Mouse (Mus musculus) heart, adult 2 months (tissue): ENCODE data around the gene Zar1. TPM values are rescaled to one million over a fixed set of nuclear protein-coding genes. Genes with fewer than 3 reads are reported as not detected.

Source experiments
- DNase-seq, 2 experiments: peaks; one replicate each; pipeline ENCODE4 v3.0.0; 2021
- H3K27ac ChIP-seq: fragments of 200-600 bp; 2 replicates; pipeline ENCODE4 v1.8.1; 2022
- H3K27me3 ChIP-seq: fragments of 200-500 bp; 2 replicates; pipeline ENCODE4 v1.6.1; 2012; ENCODE audit warnings: mild to moderate bottlenecking, low read length, inconsistent platforms, mixed read lengths; ENCODE audit not compliant: control insufficient read depth, insufficient read depth
- H3K36me3 ChIP-seq: fragments of 200-500 bp; 2 replicates; pipeline ENCODE4 v1.6.1; 2012; ENCODE audit warnings: low read length, inconsistent platforms; ENCODE audit not compliant: control insufficient read depth, insufficient read depth
- H3K4me1 ChIP-seq: fragments of 200-500 bp; 2 replicates; pipeline ENCODE4 v1.6.1; 2011; ENCODE audit warnings: low read length; ENCODE audit not compliant: control insufficient read depth, insufficient read depth
- H3K4me3 ChIP-seq: fragments of 200-600 bp; 2 replicates; pipeline ENCODE4 v1.8.1; 2022
- H3K79me2 ChIP-seq: fragments of 200-500 bp; replicated peaks from 2 replicates; pipeline ENCODE4 v1.6.1; 2012; ENCODE audit warnings: mild to moderate bottlenecking, inconsistent platforms, low read length, moderate library complexity, mixed read lengths; ENCODE audit not compliant: control insufficient read depth, insufficient read depth
- H3K9ac ChIP-seq: fragments of 200-500 bp; 2 replicates; pipeline ENCODE4 v1.6.1; 2012; ENCODE audit warnings: low read depth, mild to moderate bottlenecking, control low read depth, inconsistent platforms, low read length, mixed read lengths
- CTCF ChIP-seq: fragments of 200-600 bp; IDR thresholded peaks from 2 replicates; pipeline ENCODE4 v1.8.1; 2022; ENCODE audit warnings: antibody characterized with exemption, mild to moderate bottlenecking, moderate library complexity
- POLR2A ChIP-seq: fragments of 200-500 bp; IDR thresholded peaks from 2 replicates; pipeline ENCODE4 v1.6.1; 2011; ENCODE audit warnings: mild to moderate bottlenecking, low read depth, low read length, control low read depth; ENCODE audit not compliant: insufficient read depth
- WGBS: fragments of 180-500 bp; shearing (Covaris S2); methylation state at CpG from one replicate; pipeline ENCODE4 v1.1.7; 2018; 5-methylcytosine and 5-hydroxymethylcytosine counted together
- intact Hi-C: fragments of 180-260 bp; cut with DNase I; formaldehyde crosslinking; loops from one replicate; pipeline ENCODE4 v1.15.1; 2025
- polyA plus RNA-seq: library from polyadenylated mRNA; depleted of rRNA; stranded (reverse); fragments of >200 nt; gene quantifications from 2 replicates; pipeline ENCODE4 v1.2.3, GENCODE M21; 2012; rRNA removed
- total RNA-seq, 2 experiments: library from RNA; stranded (reverse); gene quantifications; 2 replicates each; pipeline ENCODE4 v1.2.3; 2021

Gene Zar1
- total and polyA plus RNA-seq, 3 experiments = not detected

GRCm38 (mm10) chr5:72528896-72529295 lies 52.2 kb downstream of the Zar1 start:
- no peak for TF ChIP-seq POLR2A
- TF ChIP-seq CTCF = no peak
- no peaks in the 10 kb centered on the region for H3K79me2 ChIP-seq
- H3K27me3 ChIP-seq = no peaks in the 10 kb centered on the region
- no peaks in the 10 kb centered on the region for H3K36me3 ChIP-seq
- intact Hi-C loops = no loop called here
- no peak overlapping the region for H3K4me3 ChIP-seq
- no peak for DNase-seq
- no peak overlapping the region for H3K9ac ChIP-seq
- WGBS = 60% methylated on average over 3 of the region's 3 CpGs
- no peaks in the 10 kb centered on the region for H3K4me1 ChIP-seq
- no peak overlapping the region for H3K27ac ChIP-seq

Other genes starting within 250 kb of the Zar1 start
- gene Corin, start 76.8 kb downstream of the Zar1 start, total RNA-seq = 100 to 1,000 TPM; 121 to 173 TPM
- 42.3 and 96.3 TPM in 2 replicates for gene Corin, start 76.8 kb downstream of the Zar1 start, polyA plus RNA-seq
- gene Nfxl1, start 21.6 kb downstream of the Zar1 start, total RNA-seq = 1 to 10 TPM; 5.8 to 6.2 TPM
- 2.6 and 4.7 TPM in 2 replicates for gene Nfxl1, start 21.6 kb downstream of the Zar1 start, polyA plus RNA-seq
- not detected for gene Gm5868, start 6.3 kb upstream of the Zar1 start, total RNA-seq
- not detected in 2 replicates for gene Gm5868, start 6.3 kb upstream of the Zar1 start, polyA plus RNA-seq
- gene Cnga1, start 63.0 kb upstream of the Zar1 start, total RNA-seq = not detected
- not detected in 2 replicates for gene Cnga1, start 63.0 kb upstream of the Zar1 start, polyA plus RNA-seq
- gene Nipal1, start 66.5 kb upstream of the Zar1 start, total RNA-seq = not detected
- gene Nipal1, start 66.5 kb upstream of the Zar1 start, polyA plus RNA-seq = not detected in 2 replicates
- gene Txk, start 171.5 kb upstream of the Zar1 start, total RNA-seq = under 1 TPM; 0.10 to 0.30 TPM
- gene Txk, start 171.5 kb upstream of the Zar1 start, polyA plus RNA-seq = 0.12 and 0.18 TPM in 2 replicates